ENCODE assay signal across 9 mouse cellular contexts in genomic region chr16:43549425-43550089, GRCm38 (mm10).
DNase-seq lines count a peak whose midpoint lies in the region; ATAC-seq and TF ChIP-seq lines count a peak whose summit lies in the region.
"Had no signal": no experiment of that assay in that cellular context is flagged by ENCODE, and none has a peak within 500 bp of the region (broad histone marks: within the 10 kb centered on the region; RNA-seq: fewer than 3 reads in every experiment).

No protein-coding gene starts in this region.

- no peak for TF ChIP-seq CTCF in hindbrain, postnatal 0 days (IDR thresholded peaks at IDR 0.05; ENCODE audit: low read depth)

- no peak for DNase-seq in hindbrain, embryonic 10.5 days (ENCODE audit: low spot score)
- DNase-seq in hindbrain, postnatal 0 days (ENCODE audit: low spot score), result no peak
- DNase-seq in kidney, postnatal 4 days, result peak; percentile 35 to 50
- DNase-seq in right cerebral cortex, postnatal 25 days, result no peak
- no peak for DNase-seq in frontal cortex, postnatal 14 days (ENCODE audit: low spot score in 2 of 2)
- DNase-seq in limb, embryonic 10.5 days (ENCODE audit: low spot score), result no peak
- DNase-seq: layer of hippocampus, postnatal 36 days had no signal

- H3K9ac ChIP-seq in hindbrain, postnatal 0 days (replicated peaks; ENCODE audit: low read length), result no peak overlapping the region
- no peak overlapping the region for H3K9ac ChIP-seq in heart, embryonic 16.5 days (ENCODE audit: low read length)

- H3K27me3 ChIP-seq in hindbrain, embryonic 10.5 days (ENCODE audit: insufficient read depth, poor library complexity, severe bottlenecking), result no peaks in the 10 kb centered on the region
- H3K27me3 ChIP-seq in hindbrain, postnatal 0 days (ENCODE audit: insufficient read depth, low read length), result no peaks in the 10 kb centered on the region
- no peaks in the 10 kb centered on the region for H3K27me3 ChIP-seq in heart, embryonic 16.5 days (ENCODE audit: control insufficient read depth, insufficient read depth, low read length)
- no peaks in the 10 kb centered on the region for H3K27me3 ChIP-seq in limb, embryonic 10.5 days (ENCODE audit: low read depth, poor library complexity, severe bottlenecking)

- no peak overlapping the region for H3K4me3 ChIP-seq in hindbrain, embryonic 10.5 days
- H3K4me3 ChIP-seq in hindbrain, postnatal 0 days (ENCODE audit: low read length), result no peak overlapping the region
- no peak overlapping the region for H3K4me3 ChIP-seq in brown adipose tissue, adult 24 weeks (ENCODE audit: insufficient read depth, low read depth, low read length)
- H3K4me3 ChIP-seq in heart, embryonic 16.5 days (ENCODE audit: low read length), result no peak overlapping the region
- no peak overlapping the region for H3K4me3 ChIP-seq in limb, embryonic 10.5 days

- no peak overlapping the region for H3K4me2 ChIP-seq in hindbrain, postnatal 0 days (ENCODE audit: low read depth, low read length)
- H3K4me2 ChIP-seq in heart, embryonic 16.5 days (ENCODE audit: low read depth, low read length), result no peak overlapping the region

- no peaks in the 10 kb centered on the region for H3K9me3 ChIP-seq in hindbrain, embryonic 10.5 days
- H3K9me3 ChIP-seq in hindbrain, postnatal 0 days (ENCODE audit: low read length), result no peaks in the 10 kb centered on the region
- H3K9me3 ChIP-seq in heart, embryonic 16.5 days (replicated peaks; ENCODE audit: control insufficient read depth, low read length), result no peaks in the 10 kb centered on the region
- H3K9me3 ChIP-seq in limb, embryonic 10.5 days (replicated peaks), result no peaks in the 10 kb centered on the region

- no peak for ATAC-seq in hindbrain, postnatal 0 days
- no peak for ATAC-seq in heart, embryonic 16.5 days (replicated peaks; ENCODE audit: extremely low read depth, insufficient read depth, low FRiP score)

- peaks cover 44% of the 10 kb centered on the region for H3K4me1 ChIP-seq in hindbrain, embryonic 10.5 days (replicated peaks)
- H3K4me1 ChIP-seq in hindbrain, postnatal 0 days (ENCODE audit: insufficient read depth, low read length), result peaks cover 11% of the 10 kb centered on the region; the same call in 1 of the 2 replicates
- peaks cover 24% of the 10 kb centered on the region for H3K4me1 ChIP-seq in brown adipose tissue, adult 24 weeks (ENCODE audit: control insufficient read depth, insufficient read depth, insufficient read length, low read length)
- peaks cover 30% of the 10 kb centered on the region for H3K4me1 ChIP-seq in heart, embryonic 16.5 days (ENCODE audit: control insufficient read depth, insufficient read depth, low read length)
- peaks cover 29% of the 10 kb centered on the region for H3K4me1 ChIP-seq in limb, embryonic 10.5 days

- H3K27ac ChIP-seq in hindbrain, embryonic 10.5 days, result peak overlapping the region; percentile 54; the same call in 1 of the 2 replicates
- H3K27ac ChIP-seq in hindbrain, postnatal 0 days, result no peak overlapping the region
- peak overlapping the region; percentile 15 for H3K27ac ChIP-seq in brown adipose tissue, adult 24 weeks (replicated peaks; ENCODE audit: low read depth, low read length)
- H3K27ac ChIP-seq in heart, embryonic 16.5 days (ENCODE audit: low read length), result peak overlapping the region; percentile 26; the same call in 1 of the 2 replicates
- H3K27ac ChIP-seq in limb, embryonic 10.5 days, result no peak overlapping the region

- no peaks in the 10 kb centered on the region for H3K36me3 ChIP-seq in hindbrain, embryonic 10.5 days
- H3K36me3 ChIP-seq in hindbrain, postnatal 0 days (ENCODE audit: insufficient read depth, low read length), result no peaks in the 10 kb centered on the region
- no peaks in the 10 kb centered on the region for H3K36me3 ChIP-seq in heart, embryonic 16.5 days (ENCODE audit: control insufficient read depth, insufficient read depth)
- H3K36me3 ChIP-seq in limb, embryonic 10.5 days, result no peaks in the 10 kb centered on the region

- 63% methylated on average over 9 of the region's 9 CpGs for WGBS in hindbrain, embryonic 10.5 days
- WGBS in hindbrain, postnatal 0 days, result 44% methylated on average over 9 of the region's 9 CpGs
- WGBS in heart, embryonic 16.5 days, result 47% methylated on average over 9 of the region's 9 CpGs
- WGBS in limb, embryonic 10.5 days, result 50% methylated on average over 9 of the region's 9 CpGs

Comparison
In these comparisons a context has a peak if more than half of its experiments do, and no peak if none do; other contexts are left out.
1. H3K27ac ChIP-seq: peak in hindbrain, embryonic 10.5 days (single experiment), brown adipose tissue, adult 24 weeks (single experiment) and heart, embryonic 16.5 days (single experiment); none in hindbrain, postnatal 0 days (single experiment) and limb, embryonic 10.5 days (single experiment).
2. DNase-seq: peak in kidney, postnatal 4 days (2 of 2); none in hindbrain, embryonic 10.5 days (single experiment), hindbrain, postnatal 0 days (single experiment), right cerebral cortex, postnatal 25 days (single experiment), frontal cortex, postnatal 14 days (0 of 2) and limb, embryonic 10.5 days (single experiment).